Mouse (Mus musculus): Measurements from ENCODE around the gene Tie1.
"Not testable (repeated sequence)": the region's sequence is repeated elsewhere in the genome, so short reads cannot be mapped to it uniquely, and the experiment has no call there.

Tie1 gene

DNA sequence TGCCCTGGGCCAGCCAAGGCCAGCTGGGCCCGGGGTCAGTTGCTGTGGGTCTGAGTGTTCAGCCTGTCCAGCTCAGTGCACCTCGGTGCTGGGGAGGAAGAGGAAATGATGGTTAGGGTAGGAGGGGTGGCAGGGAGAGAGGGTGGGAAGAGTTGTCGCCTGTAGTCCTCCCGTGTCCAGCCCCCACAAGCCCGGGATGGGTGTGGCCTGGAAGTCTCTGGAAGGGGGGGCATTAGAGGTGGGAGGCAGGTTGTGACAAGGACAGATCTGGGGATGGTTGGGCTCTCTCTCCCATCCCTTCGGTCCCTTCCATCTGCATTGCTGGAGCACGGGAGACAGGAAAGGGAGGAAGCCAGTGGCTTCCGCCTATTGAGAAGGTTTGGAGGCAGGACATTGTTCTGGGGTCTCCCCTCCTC lies at the start of gene Tie1:
TSS of gene Tie1 (minus strand) at position 345 of the 416 bp plus-strand sequence.
- DNase-seq (ENCODE audit: low spot score in 2 of 2), result no peak

DNA sequence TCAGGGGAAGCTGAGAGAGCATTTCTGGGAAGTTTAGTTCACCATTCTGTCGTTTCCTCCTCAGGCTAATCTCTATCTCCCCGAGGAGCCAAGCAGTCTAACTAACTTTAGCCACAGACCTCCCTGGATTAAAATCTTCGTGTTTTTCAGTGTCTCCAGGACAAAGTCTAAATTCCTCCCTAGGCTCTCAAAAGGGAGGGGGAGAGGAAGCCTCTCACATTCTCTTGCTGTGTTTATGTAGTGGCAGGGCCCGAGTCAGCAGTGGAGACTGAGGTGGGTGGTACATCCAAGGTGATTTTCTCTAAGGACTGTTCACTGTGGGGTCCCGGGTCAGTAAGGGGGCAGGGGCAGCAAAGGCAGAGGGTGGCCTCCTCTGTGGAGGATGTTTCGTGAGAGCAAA lies 47.9 kb upstream of the Tie1 start:
- DNase-seq (ENCODE audit: low spot score in 2 of 2), result no peak

DNA sequence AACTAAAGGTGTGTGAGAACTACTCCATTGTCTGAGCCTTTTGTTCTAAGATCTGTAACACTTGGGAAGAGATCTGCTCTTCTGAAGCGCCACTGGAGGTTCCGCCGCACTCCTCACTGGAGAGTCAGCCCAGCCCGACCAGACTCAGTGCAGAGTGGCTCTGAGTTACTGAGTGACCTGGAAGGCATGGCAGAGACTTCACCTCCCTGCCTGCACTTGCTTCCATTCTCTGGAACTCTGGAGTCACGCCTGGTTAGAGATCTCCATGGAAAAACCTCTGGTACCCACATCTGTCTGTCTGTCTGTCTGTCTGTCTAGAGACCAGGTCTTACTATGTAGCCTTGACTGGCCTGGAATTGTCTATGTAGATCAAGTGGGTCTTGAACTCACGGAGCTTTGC lies 45.7 kb upstream of the Tie1 start:
- DNase-seq (ENCODE audit: low spot score in 2 of 2), result no peak

DNA sequence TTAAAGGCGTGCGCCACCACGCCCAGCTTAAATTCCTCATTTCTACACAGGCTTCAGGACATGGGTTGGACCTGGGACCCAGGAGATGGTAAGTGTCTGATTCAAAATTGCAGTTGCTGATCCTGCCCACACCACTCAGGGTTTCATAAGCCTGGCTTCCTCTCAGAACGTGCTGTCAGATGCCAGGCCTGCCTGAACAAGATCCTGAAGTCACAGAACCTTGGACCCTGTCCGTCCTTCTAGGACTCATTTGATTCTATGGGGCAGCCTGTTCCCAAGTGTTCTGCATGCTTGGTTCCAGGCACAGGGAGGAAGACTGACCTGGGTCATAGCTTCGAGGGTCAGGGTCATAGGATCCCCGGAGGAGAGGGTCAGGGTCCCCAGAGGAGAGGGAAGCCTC lies 43.7 kb upstream of the Tie1 start:
- DNase-seq (ENCODE audit: low spot score in 2 of 2), result no peak

DNA sequence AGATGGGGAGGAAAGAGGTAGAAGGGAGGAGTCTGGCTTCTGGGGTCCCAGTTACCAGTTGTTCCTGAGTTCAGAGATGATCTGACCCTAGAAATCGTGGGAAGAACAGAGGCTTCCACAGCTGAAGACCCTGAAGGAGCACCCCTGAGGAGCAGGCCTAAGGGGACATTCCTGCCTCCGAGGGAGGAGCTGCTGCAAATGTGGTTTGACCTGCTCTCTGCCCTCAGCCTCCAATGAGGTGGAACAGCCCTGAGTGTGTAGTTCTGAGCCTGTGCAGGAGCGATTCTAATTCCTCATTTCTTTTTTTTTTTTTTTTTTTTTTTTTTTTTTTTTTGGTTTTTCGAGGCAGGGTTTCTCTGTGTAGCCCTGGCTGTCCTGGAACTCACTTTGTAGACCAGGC lies 43.3 kb upstream of the Tie1 start:
- no peak for DNase-seq (ENCODE audit: low spot score in 2 of 2)

DNA sequence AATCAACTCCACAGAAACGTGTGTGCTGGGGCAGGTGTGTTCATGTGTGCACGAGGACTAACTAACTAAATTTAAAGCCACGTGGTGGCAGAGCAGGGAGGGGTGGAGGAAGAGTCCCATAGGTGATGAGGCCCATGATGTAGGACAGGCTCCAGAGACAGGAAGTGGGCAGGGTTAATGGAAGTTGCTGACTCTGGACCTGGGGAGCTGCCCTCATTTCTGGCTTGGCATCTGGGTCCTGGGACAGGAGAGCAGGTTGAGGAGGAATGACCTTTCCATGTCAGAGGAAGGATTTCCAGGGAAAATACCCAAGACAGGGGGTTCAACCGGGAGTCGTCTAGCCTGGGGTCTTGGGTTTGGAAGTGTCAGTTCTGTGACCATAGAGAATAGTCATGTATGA lies 42.8 kb upstream of the Tie1 start:
- no peak for DNase-seq (ENCODE audit: low spot score in 2 of 2)

DNA sequence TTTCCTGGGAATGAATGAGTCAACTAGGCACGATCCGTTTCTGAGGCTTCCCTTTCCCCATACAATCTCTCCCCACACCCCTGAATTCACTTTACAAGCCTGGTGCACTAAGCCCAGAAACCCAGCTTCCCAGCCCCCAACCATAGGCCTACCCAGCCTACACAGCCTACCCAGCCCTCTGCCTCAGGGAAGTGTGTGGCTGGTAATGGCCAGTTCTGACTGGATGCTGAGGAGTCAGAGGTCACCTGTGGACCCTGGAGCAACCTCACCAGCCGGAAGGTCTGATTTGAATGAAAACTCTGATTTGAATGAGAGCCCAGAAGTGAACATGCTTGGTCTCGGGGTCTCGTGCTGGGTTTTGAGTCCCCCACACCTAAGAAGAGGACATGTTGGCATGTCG lies 37.9 kb upstream of the Tie1 start:
- no peak for DNase-seq (ENCODE audit: low spot score in 2 of 2)

DNA sequence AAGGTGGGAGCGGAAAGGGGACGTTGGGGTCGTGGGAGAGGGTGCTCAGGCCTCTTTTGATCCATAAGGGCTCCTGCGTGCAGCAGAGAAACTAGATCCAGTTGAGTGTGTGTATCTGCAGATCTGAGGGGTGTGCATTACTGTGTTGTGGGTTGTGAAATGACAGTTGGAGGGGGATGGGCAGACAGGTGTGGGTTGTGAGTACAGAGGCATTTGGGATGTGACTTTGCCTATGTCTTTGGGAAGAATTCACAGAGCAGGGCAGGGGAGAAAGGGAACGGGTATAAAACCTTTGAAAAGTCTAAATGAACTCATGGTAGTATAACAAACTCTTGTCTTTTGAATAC lies 37.4 kb upstream of the Tie1 start:
- DNase-seq (ENCODE audit: low spot score in 2 of 2), result no peak

DNA sequence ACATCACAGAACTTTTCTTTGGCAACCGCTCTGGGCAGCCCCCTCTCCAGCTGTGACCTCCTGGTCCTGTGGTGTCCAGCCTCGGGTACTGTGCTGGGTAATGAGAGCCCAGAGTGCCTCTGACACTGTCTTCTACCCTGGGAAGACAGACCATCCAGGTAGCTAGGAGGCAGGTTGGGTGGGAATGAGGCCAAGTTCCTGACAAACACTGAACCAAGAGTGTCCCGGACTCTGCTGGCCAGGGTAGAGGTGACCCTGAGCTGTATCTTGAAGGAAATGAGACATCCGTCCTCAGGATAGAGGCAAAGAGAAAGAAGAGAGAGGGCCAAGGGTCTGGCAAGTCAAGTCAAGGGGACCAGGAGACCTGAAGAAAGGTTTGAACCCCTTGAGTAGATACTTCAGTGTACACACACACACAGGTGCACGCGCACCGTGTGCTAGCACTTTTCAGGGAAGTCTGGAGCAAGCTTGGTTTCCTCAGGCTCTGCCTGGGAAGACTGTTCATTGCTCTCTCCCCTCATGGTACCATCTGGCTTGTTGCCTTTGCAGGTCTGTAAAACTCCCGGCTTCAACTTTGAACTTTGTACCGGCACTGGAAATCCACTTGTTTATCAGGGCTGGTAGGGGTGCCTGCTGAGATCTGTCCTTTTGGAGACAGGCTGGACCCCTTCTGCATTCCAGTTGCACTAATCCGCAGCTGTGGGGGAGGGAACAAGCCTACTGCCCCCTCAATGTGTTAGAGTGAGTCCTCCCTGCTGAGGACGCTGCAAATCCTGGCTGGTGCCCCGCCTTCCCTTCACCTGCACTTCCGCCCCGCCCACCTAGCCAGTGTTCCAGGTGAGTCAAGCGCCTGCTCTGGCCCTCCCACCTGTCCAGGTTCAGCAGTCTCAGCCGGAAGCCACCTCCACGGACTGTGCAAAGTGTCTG lies 36.8 kb upstream of the Tie1 start, which contains the start of gene 2610528J11Rik:
TSS of gene 2610528J11Rik (plus strand) at position 592 of the 927 bp plus-strand sequence.
- no peak for DNase-seq (ENCODE audit: low spot score in 2 of 2)

DNA sequence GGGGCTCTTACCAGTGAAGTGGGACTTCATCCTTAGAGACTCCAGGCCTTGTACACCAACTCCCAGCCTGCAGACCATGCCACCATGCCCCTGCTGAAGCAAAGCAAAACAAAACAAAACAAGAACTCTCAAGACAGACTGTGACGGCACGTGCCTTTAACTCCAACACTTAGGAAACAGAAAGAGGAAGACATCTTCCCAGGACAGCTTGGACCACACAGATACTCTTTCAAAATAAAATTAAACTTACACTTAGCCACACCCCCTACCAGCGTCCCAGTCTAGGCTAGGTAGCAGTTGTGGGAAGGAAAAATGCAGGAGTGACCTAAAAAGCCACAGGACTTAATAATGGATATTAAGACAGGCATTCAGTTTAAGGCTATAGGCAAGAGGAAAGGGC lies 35.9 kb upstream of the Tie1 start:
- no peak for DNase-seq (ENCODE audit: low spot score in 2 of 2)

DNA sequence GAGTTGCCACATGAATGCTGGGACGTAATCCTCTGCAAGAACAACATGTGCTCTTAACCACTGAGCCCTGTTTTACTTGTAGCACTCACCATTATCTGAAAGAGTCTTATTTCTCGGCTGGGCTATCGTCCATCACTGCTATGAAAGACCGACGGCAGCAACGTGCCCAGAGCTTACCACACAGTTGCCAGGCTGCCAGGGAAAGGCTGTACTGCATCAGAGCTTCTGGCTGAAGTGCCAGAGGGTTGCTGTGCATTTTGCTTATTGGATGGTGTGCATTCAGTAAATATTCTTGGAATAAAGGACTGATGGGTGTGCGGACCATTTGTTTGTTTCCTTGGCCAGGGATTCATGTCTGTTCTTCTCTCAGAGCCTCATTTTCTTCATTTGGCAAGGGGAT lies 34.1 kb upstream of the Tie1 start:
- DNase-seq (ENCODE audit: low spot score in 2 of 2), result no peak

DNA sequence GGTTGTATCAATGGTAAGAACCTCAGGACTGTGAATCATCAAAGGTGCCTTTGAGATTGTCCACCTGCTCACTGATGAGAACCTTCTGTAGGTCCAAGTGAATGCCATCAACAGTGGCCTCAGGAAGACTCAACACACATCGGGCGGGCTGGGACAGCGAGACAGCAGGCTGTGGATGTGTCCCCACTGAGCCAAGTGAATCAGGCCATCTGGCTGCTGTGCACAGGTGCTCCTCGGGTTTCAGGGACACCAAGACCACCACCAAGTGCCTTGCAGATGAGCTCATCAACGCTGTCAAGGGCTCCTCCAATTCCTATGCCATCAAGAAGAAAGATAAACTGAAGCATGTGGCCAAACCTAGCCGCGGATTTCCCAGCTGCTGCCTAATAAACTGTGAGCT lies 32.4 kb upstream of the Tie1 start:
- DNase-seq (ENCODE audit: low spot score in 2 of 2), result no peak

DNA sequence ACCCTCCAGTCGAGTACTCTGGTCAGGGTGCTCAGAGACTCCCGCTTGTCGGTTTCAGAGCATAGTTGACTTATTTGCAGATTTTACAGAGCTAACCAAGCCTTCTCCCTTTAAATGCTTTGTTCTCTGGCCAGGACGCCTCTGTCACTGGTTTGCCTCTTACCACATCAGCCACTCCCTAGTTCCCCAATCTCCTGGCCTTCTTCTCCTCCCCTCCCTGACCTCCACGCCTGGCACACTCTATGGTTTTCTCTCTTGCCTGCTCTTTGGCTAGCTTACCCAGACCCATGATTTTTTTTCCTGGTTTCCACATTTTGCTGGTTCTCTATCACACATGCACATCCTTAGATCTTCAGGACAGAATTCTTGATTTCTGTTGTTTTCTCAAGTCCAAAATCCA lies 28.3 kb upstream of the Tie1 start:
- DNase-seq (ENCODE audit: low spot score in 2 of 2), result no peak

DNA sequence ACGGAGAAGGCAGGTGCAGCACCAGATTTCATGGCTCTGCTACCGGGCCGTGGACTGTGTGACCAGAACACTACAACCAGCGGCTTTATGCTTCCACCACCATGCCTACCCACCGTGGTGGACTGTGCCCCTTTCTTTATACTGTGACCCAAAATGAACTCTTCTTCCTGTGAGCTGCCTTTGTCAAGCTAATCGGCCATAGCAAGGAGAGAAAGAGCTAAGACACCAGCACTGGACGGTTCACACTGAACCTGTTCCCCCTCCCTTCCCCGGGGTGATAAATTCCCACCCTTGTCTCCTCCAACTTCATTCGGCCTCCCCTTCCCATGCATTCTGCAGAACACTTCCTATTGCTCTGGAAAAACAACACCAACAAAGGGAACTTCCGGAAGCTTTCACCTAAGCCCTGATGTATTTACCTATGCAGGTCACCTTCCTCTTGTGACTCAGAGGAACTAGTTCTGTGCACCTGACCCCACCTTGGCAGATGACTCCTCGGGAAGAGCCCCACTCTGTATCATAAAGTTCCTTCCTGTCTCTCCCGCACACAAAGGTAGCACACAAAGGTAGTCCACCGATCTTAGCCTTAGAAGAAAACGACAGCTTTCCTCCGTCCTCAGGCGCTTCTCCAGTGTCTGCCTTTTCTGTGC lies 27.8 kb upstream of the Tie1 start:
- DNase-seq (ENCODE audit: low spot score in 2 of 2), result no peak

DNA sequence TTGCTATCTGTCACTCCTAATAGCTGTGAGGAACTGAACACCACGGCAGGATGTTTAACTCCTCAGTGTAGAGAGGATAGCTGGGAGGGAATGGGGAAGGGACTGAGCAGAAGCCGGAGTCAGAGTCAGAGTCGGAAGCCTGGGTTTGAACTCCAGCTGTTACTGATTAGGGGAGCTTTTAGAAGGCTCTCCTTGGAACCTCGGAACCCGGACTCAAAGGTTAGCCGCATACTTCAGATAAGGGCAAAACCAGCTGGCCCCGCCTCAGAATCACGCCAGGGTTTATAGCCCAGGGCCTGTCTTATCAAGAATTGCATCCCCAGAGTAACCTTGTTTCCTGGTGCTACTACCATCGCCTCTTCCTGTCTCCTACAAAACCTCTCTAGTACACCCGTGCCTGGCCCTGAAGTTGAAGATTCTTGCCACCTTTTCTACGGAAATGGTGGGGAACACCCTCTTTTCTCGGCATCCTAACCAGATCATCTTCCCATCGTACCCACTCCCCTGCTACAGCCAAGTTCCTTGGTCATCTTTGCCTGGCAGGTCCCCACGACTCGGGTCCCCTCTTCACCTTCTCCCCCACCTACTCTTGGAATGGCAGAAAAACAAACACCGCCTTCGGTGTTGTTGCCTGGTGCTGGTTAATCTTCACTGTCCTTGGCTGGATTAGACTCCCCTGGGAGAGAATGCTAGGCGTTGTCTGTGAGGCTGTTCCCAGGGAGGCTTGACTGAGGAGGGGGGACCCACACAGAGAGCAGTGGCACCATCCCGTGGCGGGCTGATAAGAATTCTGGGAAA lies 27.0 kb upstream of the Tie1 start:
- no peak for DNase-seq (ENCODE audit: low spot score in 2 of 2)

DNA sequence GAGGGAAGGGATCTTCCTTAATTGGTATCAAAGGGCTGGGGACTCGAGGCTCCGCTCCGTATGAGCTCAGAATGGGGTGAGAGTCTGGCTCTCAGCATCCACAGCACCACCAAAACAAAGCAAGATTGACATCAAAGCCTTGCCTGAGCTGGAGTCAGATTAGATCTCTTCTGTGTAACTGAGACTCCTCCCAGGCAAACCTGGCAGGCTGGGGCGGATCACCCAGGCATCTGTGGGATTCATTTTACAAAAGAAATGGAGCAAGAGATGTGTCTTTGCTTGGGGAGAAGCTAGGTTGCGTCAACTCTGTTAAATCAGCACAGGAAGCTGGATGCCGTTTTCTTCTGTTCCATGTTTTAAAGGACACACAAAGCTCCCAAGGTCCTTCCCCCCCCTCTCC lies 19.2 kb upstream of the Tie1 start:
- DNase-seq (ENCODE audit: low spot score in 2 of 2), result peak in 1 of 2 experiments; percentile 15

DNA sequence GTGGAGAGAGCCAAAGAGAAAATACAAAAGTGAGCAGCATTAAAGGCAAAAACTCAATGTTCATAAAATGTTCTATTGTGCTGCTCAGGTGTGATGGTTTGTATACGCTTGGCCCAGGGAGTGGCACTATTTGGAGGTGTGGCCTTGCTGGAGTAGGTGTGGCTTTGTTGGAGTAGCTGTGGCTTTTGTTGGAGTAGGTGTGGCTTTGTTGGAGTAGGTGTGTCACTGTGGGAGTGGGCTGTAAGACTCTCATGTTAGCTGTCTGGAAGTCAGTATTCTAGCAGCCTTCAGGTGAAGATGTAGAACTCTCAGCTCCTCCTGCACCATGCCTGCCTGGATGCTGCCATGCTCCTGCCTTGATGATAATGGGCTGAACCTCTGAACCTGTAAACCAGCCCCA lies 17.3 kb upstream of the Tie1 start:
- DNase-seq (ENCODE audit: low spot score in 2 of 2), result not testable (repeated sequence)

DNA sequence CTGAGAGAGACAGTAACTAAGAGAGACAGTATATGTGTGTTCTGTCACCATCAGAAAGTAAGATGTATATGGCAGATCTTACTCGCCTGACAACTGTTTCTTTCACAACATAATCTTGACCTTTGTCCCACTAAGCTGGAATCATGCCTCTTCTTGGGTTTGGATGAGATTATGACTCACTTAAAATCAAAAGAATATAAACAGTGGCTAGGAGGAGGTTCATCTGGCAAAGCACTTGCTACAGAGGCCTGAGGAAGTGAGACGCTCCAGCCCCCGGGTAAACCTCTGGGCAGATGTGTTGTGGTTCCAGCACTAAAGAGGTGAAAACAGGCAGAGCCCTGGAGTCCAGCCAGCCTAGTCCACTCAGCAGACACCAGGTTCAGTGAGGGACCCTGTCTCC lies 15.7 kb upstream of the Tie1 start:
- no peak for DNase-seq (ENCODE audit: low spot score in 2 of 2)

DNA sequence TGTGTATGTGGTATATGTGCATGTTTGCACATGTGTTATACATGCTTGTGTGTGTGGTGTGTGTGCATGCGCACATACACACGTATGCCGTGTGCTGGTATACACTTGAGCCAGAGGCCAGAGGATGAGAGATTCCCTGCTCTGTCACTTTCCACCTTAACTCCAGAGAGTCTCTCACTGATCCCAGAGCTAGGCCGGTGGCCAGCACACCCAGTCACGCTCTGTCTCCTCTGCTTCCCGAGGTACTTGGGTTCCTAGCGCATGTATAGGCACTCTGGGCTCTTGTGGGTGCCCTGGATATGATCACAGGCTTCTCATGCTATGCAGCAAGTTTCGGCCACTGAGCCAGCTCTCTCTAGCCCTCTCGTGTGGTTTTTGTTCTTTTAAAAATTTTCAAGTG lies 10.9 kb upstream of the Tie1 start:
- no peak for DNase-seq (ENCODE audit: low spot score in 2 of 2)

DNA sequence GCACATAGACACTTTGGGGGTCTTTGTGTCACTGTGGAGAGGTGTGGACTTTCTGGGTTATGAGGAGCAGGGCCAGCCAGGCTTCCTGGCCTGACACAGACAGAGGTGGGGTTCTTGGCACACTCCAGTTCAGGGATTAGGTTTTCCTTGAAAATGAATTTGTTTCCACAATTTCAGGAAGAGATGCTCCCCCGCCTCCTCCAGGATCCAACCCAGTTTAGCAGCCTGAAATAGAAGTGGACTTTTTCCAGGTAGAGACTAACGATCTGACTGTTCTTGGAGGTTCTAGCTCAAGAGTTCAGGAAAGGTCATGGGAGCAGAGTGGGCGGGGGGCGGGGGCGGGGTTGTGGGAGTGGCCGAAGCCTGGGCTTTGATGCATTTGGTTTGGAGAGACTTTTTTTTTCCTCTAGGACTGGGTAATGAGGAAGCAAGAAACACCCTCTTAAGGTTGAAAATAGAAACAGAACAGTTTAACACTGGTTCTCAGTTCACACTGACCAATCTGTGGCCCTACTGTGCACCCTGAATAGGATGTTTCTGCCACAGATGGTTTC lies 10.4 kb upstream of the Tie1 start:
- DNase-seq (ENCODE audit: low spot score in 2 of 2), result peak; percentile 17 to 35

DNA sequence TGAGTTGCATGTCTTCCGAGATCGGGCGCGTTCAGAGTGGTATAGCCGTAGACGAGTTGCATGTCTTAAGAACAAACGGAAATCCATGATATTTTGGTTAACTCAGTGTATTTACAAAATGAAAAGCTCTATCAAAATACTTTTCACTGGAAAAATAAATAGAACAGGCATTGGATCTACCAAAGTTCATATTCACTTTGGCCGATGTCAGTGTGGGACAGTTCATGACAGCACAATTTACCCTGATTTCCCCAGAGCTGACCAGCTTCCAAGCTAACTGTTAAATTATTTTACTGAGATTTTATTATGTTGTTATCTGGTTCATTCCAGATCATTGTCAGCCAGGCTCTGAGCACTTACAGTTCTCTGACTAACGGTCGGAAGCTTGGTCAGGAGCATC lies 600 bp upstream of the Tie1 start:
- DNase-seq (ENCODE audit: low spot score in 2 of 2), result no peak

All from frontal cortex, postnatal 36 days (tissue).